ENCODE assay signal across 8 mouse cellular contexts in genomic region chr11:97745331-97745721, GRCm38 (mm10). TPM values are rescaled to one million over a fixed set of nuclear protein-coding genes. Genes with fewer than 3 reads are reported as not detected.
A peak's percentile ranks its signal among the peaks of the same experiment; 100 is the strongest.
DNase-seq lines count a peak whose midpoint lies in the region; ATAC-seq and TF ChIP-seq lines count a peak whose summit lies in the region.

No protein-coding gene starts in this region.

- no peak for TF ChIP-seq CTCF in lung, embryonic 14.5 days (IDR thresholded peaks at IDR 0.05; ENCODE audit: low read depth)
- no peak for TF ChIP-seq CTCF in intestine, postnatal 0 days (IDR thresholded peaks at IDR 0.05; ENCODE audit: low read depth)

- H3K4me1 ChIP-seq in lung, embryonic 14.5 days (ENCODE audit: insufficient read depth), result peaks cover 10% of the 10 kb centered on the region; the same call in 1 of the 2 replicates
- peaks cover 31% of the 10 kb centered on the region for H3K4me1 ChIP-seq in forebrain, embryonic 10.5 days
- peaks cover 5% of the 10 kb centered on the region; the same call in 1 of the 2 replicates for H3K4me1 ChIP-seq in intestine, postnatal 0 days (replicated peaks; ENCODE audit: control insufficient read depth, insufficient read depth, low read length)
- peaks cover 28% of the 10 kb centered on the region for H3K4me1 ChIP-seq in neural tube, embryonic 13.5 days (replicated peaks)

- ATAC-seq in lung, embryonic 14.5 days (ENCODE audit: insufficient read depth), result 0 out of 2 replicates have a peak, but pooled peaks have one; percentile 3
- no peak for ATAC-seq in intestine, postnatal 0 days
- peak; percentile 13 for ATAC-seq in neural tube, embryonic 13.5 days (ENCODE audit: low read depth)

- no peaks in the 10 kb centered on the region for H3K27me3 ChIP-seq in lung, embryonic 14.5 days (ENCODE audit: insufficient read depth, low read length)
- H3K27me3 ChIP-seq in forebrain, embryonic 10.5 days (ENCODE audit: poor library complexity, severe bottlenecking), result no peaks in the 10 kb centered on the region
- H3K27me3 ChIP-seq in intestine, postnatal 0 days (replicated peaks; ENCODE audit: control insufficient read depth, insufficient read depth, low read length), result no peaks in the 10 kb centered on the region
- H3K27me3 ChIP-seq in neural tube, embryonic 13.5 days, result no peaks in the 10 kb centered on the region

- H3K27ac ChIP-seq in lung, embryonic 14.5 days (ENCODE audit: low read depth), result no peak overlapping the region
- H3K27ac ChIP-seq in forebrain, embryonic 10.5 days, result peak overlapping the region; percentile 99
- no peak overlapping the region for H3K27ac ChIP-seq in intestine, postnatal 0 days (ENCODE audit: low read depth, low read length)
- no peak overlapping the region for H3K27ac ChIP-seq in neural tube, embryonic 13.5 days (replicated peaks)

- peak overlapping the region; percentile 81 for H3K4me3 ChIP-seq in lung, embryonic 14.5 days (ENCODE audit: low read depth, low read length)
- peak overlapping the region; percentile 90 for H3K4me3 ChIP-seq in forebrain, embryonic 10.5 days
- peak overlapping the region; percentile 89 for H3K4me3 ChIP-seq in intestine, postnatal 0 days (ENCODE audit: low read depth, low read length)
- peak overlapping the region; percentile 80 for H3K4me3 ChIP-seq in neural tube, embryonic 13.5 days

- H3K9ac ChIP-seq in lung, embryonic 14.5 days, result peak overlapping the region; percentile 81; the same call in 1 of the 2 replicates
- peak overlapping the region; percentile 78; the same call in 1 of the 2 replicates for H3K9ac ChIP-seq in intestine, postnatal 0 days (ENCODE audit: low read depth, low read length)
- H3K9ac ChIP-seq in neural tube, embryonic 13.5 days, result no peak overlapping the region

- peaks cover 47% of the 10 kb centered on the region for H3K36me3 ChIP-seq in lung, embryonic 14.5 days (ENCODE audit: insufficient read depth)
- peaks cover 46% of the 10 kb centered on the region for H3K36me3 ChIP-seq in forebrain, embryonic 10.5 days (replicated peaks)
- H3K36me3 ChIP-seq in intestine, postnatal 0 days (ENCODE audit: control insufficient read depth, insufficient read depth), result peaks cover 33% of the 10 kb centered on the region
- peaks cover 43% of the 10 kb centered on the region for H3K36me3 ChIP-seq in neural tube, embryonic 13.5 days

- no peaks in the 10 kb centered on the region for H3K9me3 ChIP-seq in lung, embryonic 14.5 days (ENCODE audit: low read depth, low read length)
- no peaks in the 10 kb centered on the region for H3K9me3 ChIP-seq in forebrain, embryonic 10.5 days
- no peaks in the 10 kb centered on the region for H3K9me3 ChIP-seq in intestine, postnatal 0 days (ENCODE audit: control insufficient read depth)
- H3K9me3 ChIP-seq in neural tube, embryonic 13.5 days, result no peaks in the 10 kb centered on the region

- WGBS in lung, embryonic 14.5 days, result 10% methylated on average over 13 of the region's 13 CpGs
- WGBS in forebrain, embryonic 10.5 days, result 14% methylated on average over 13 of the region's 13 CpGs
- WGBS in intestine, postnatal 0 days, result 9% methylated on average over 13 of the region's 13 CpGs
- WGBS in neural tube, embryonic 13.5 days, result 11% methylated on average over 13 of the region's 13 CpGs

- DNase-seq in lung, embryonic 14.5 days, result no peak
- DNase-seq in lung, postnatal 25 days (ENCODE audit: low spot score), result no peak
- no peak for DNase-seq in forebrain, embryonic 10.5 days (ENCODE audit: extremely low spot score, low spot score)
- no peak for DNase-seq in frontal cortex, adult 2 months (ENCODE audit: extremely low spot score in 1 of 2, low spot score in 1 of 2)
- DNase-seq in right cerebral cortex, postnatal 14 days, result no peak
- no peak for DNase-seq in urinary bladder, postnatal 14 days (ENCODE audit: low spot score)

- H3K4me2 ChIP-seq in lung, embryonic 14.5 days, result peak overlapping the region; percentile 87
- H3K4me2 ChIP-seq in intestine, postnatal 0 days (replicated peaks; ENCODE audit: low read depth), result peak overlapping the region; percentile 87
- H3K4me2 ChIP-seq in neural tube, embryonic 13.5 days, result peak overlapping the region; percentile 53

RNA-seq across cellular contexts. Expression of gene Pip4k2b, which starts 0.8 kb away (rescaled TPM):
- polyA plus RNA-seq in lung, embryonic 14.5 days (2014; fragmentation: Nextera tagmentation; extraction: Ambion mirVana), result 1.3 and 2.3 TPM in 2 replicates
- 1.3 and 2.1 TPM in 2 replicates for polyA plus RNA-seq in forebrain, embryonic 10.5 days (2016; fragmentation: Nextera tagmentation; extraction: Ambion mirVana)
- polyA plus RNA-seq in intestine, postnatal 0 days (2015; fragmentation: Nextera tagmentation; extraction: Ambion mirVana), result 0.43 and 0.63 TPM in 2 replicates
- 3.7 and 4.4 TPM in 2 replicates for polyA plus RNA-seq in neural tube, embryonic 13.5 days (2015; fragmentation: Nextera tagmentation; extraction: Ambion mirVana)
- 60.9 and 63.3 TPM in 2 replicates for polyA plus RNA-seq in frontal cortex, adult 2 months (2012; rRNA removed)

RNA-seq across cellular contexts. Expression of gene Cwc25, which starts 21.0 kb away (rescaled TPM):
- polyA plus RNA-seq in lung, embryonic 14.5 days (2014; fragmentation: Nextera tagmentation; extraction: Ambion mirVana), result 13.3 and 14.2 TPM in 2 replicates
- 20.3 and 22.0 TPM in 2 replicates for polyA plus RNA-seq in forebrain, embryonic 10.5 days (2016; fragmentation: Nextera tagmentation; extraction: Ambion mirVana)
- polyA plus RNA-seq in intestine, postnatal 0 days (2015; fragmentation: Nextera tagmentation; extraction: Ambion mirVana), result 8.5 and 9.8 TPM in 2 replicates
- polyA plus RNA-seq in neural tube, embryonic 13.5 days (2015; fragmentation: Nextera tagmentation; extraction: Ambion mirVana), result 18.8 and 19.1 TPM in 2 replicates
- polyA plus RNA-seq in frontal cortex, adult 2 months (2012; rRNA removed), result 18.0 and 19.0 TPM in 2 replicates

RNA-seq across cellular contexts. Expression of gene 1700001P01Rik, which starts 30.4 kb away (rescaled TPM):
- polyA plus RNA-seq in lung, embryonic 14.5 days (2014; fragmentation: Nextera tagmentation; extraction: Ambion mirVana), result 0.32 TPM in 1 of 2 replicates, not detected in the other
- 0.73 TPM in 1 of 2 replicates, not detected in the other for polyA plus RNA-seq in forebrain, embryonic 10.5 days (2016; fragmentation: Nextera tagmentation; extraction: Ambion mirVana)
- not detected in 2 replicates for polyA plus RNA-seq in intestine, postnatal 0 days (2015; fragmentation: Nextera tagmentation; extraction: Ambion mirVana)
- polyA plus RNA-seq in neural tube, embryonic 13.5 days (2015; fragmentation: Nextera tagmentation; extraction: Ambion mirVana), result 0.67 TPM in 1 of 2 replicates, not detected in the other
- polyA plus RNA-seq in frontal cortex, adult 2 months (2012; rRNA removed), result 0.34 and 0.78 TPM in 2 replicates

RNA-seq across cellular contexts. Expression of gene Rpl23, which starts 36.9 kb away (rescaled TPM):
- 663 and 721 TPM in 2 replicates for polyA plus RNA-seq in lung, embryonic 14.5 days (2014; fragmentation: Nextera tagmentation; extraction: Ambion mirVana)
- polyA plus RNA-seq in forebrain, embryonic 10.5 days (2016; fragmentation: Nextera tagmentation; extraction: Ambion mirVana), result 449 and 492 TPM in 2 replicates
- 538 and 555 TPM in 2 replicates for polyA plus RNA-seq in intestine, postnatal 0 days (2015; fragmentation: Nextera tagmentation; extraction: Ambion mirVana)
- 351 and 415 TPM in 2 replicates for polyA plus RNA-seq in neural tube, embryonic 13.5 days (2015; fragmentation: Nextera tagmentation; extraction: Ambion mirVana)
- polyA plus RNA-seq in frontal cortex, adult 2 months (2012; rRNA removed), result 342 and 345 TPM in 2 replicates

RNA-seq across cellular contexts. Expression of gene Psmb3, which starts 42.1 kb away (rescaled TPM):
- 496 and 514 TPM in 2 replicates for polyA plus RNA-seq in lung, embryonic 14.5 days (2014; fragmentation: Nextera tagmentation; extraction: Ambion mirVana)
- 627 and 634 TPM in 2 replicates for polyA plus RNA-seq in forebrain, embryonic 10.5 days (2016; fragmentation: Nextera tagmentation; extraction: Ambion mirVana)
- 391 and 439 TPM in 2 replicates for polyA plus RNA-seq in intestine, postnatal 0 days (2015; fragmentation: Nextera tagmentation; extraction: Ambion mirVana)
- polyA plus RNA-seq in neural tube, embryonic 13.5 days (2015; fragmentation: Nextera tagmentation; extraction: Ambion mirVana), result 444 and 473 TPM in 2 replicates
- 241 and 243 TPM in 2 replicates for polyA plus RNA-seq in frontal cortex, adult 2 months (2012; rRNA removed)

Comparison
In these comparisons a context has a peak if more than half of its experiments do, and no peak if none do; other contexts are left out.
1. RNA of gene Pip4k2b, which starts 0.8 kb away (polyA plus RNA-seq): 60.9 to 63.3 TPM in frontal cortex, adult 2 months; 3.7 to 4.4 TPM in neural tube, embryonic 13.5 days, 1.3 to 2.3 TPM in lung, embryonic 14.5 days, 1.3 to 2.1 TPM in forebrain, embryonic 10.5 days and 0.43 to 0.63 TPM in intestine, postnatal 0 days; every median in the first group is over 10 times any median in the second.
2. Peak in every context shown above with its lines, with median percentiles within 50 percentile points of each other: H3K4me2 ChIP-seq and H3K4me3 ChIP-seq.